Mouse (Mus musculus): ENCODE data around the gene Rpl23. TPM values are rescaled to one million over a fixed set of nuclear protein-coding genes. Genes with fewer than 3 reads are reported as not detected.
A peak's percentile ranks its signal among the peaks of the same experiment; 100 is the strongest.

Rpl23 gene
- total and polyA plus RNA-seq, 3 experiments: 921 to 2,072 TPM; not detected in 1

GRCm38 (mm10) chr11:97781478-97781831 lies 782 bp downstream of the Rpl23 start:
- peaks cover 39% of the 10 kb centered on the region for H3K79me2 ChIP-seq (ENCODE audit: control insufficient read depth, insufficient read depth, low read length, poor library complexity)
- peak overlapping the region; percentile 60 to 99 for H3K4me3 ChIP-seq (ENCODE audit: control insufficient read depth in 1 of 2, insufficient read depth in 1 of 2, low read depth in 2 of 2, low read length in 2 of 2)
- DNase-seq (ENCODE audit: low read depth, low spot score): peak; percentile 58
- H3K27ac ChIP-seq (ENCODE audit: control insufficient read depth, low read depth, low read length): peak overlapping the region; percentile 92
- no peak for TF ChIP-seq POLR2AphosphoS2 (IDR thresholded peaks at IDR 0.05; ENCODE audit: low read length)
- TF ChIP-seq CHD1 (IDR thresholded peaks at IDR 0.05; ENCODE audit: low read depth, low read length): no peak; the same call in 1 of the 2 replicates
- TF ChIP-seq EP300 (IDR thresholded peaks at IDR 0.05; ENCODE audit: low read depth in 1 of 2, low read length in 2 of 2): no peak
- TF ChIP-seq CHD2 (IDR thresholded peaks at IDR 0.05; ENCODE audit: low read length): no peak
- no peak for TF ChIP-seq UBTF (IDR thresholded peaks at IDR 0.05; ENCODE audit: borderline replicate concordance, insufficient read depth, low read depth, low read length)
- no peak for TF ChIP-seq MAZ (IDR thresholded peaks at IDR 0.05; ENCODE audit: low read depth, low read length)
- no peak for TF ChIP-seq POLR2A (IDR thresholded peaks at IDR 0.05; ENCODE audit: control insufficient read depth in 1 of 2, insufficient read depth in 1 of 2, low read depth in 1 of 2, low read length in 2 of 2, poor library complexity in 1 of 2)
- no peak for TF ChIP-seq NELFE (IDR thresholded peaks at IDR 0.05; ENCODE audit: low read depth, low read length)
- no peak for TF ChIP-seq ZMIZ1 (IDR thresholded peaks at IDR 0.05; ENCODE audit: low read depth, low read length)
- no peak for TF ChIP-seq JUND (IDR thresholded peaks at IDR 0.05; ENCODE audit: low read depth, low read length)
- no peak for TF ChIP-seq MAFK (IDR thresholded peaks at IDR 0.05; ENCODE audit: borderline replicate concordance, low read depth, low read length)
- no peak for TF ChIP-seq ETS1 (IDR thresholded peaks at IDR 0.05; ENCODE audit: low read depth, low read length)
- TF ChIP-seq MYB (IDR thresholded peaks at IDR 0.05; ENCODE audit: low read depth, low read length): no peak
- TF ChIP-seq TBP (IDR thresholded peaks at IDR 0.05; ENCODE audit: low read depth, low read length): no peak
- TF ChIP-seq ZKSCAN1 (IDR thresholded peaks at IDR 0.05; ENCODE audit: low read depth, low read length): no peak
- TF ChIP-seq POLR2AphosphoS5 (IDR thresholded peaks at IDR 0.05; ENCODE audit: borderline replicate concordance, low read depth, low read length): no peak
- no peak for TF ChIP-seq MXI1 (IDR thresholded peaks at IDR 0.05; ENCODE audit: low read depth, low read length)
- TF ChIP-seq ELF1 (IDR thresholded peaks at IDR 0.05; ENCODE audit: low read depth, low read length): no peak
- TF ChIP-seq GATA1 (IDR thresholded peaks at IDR 0.05; ENCODE audit: low read depth, low read length): no peak
- H3K9ac ChIP-seq (ENCODE audit: control insufficient read depth, low read depth, low read length, poor library complexity, severe bottlenecking): peak overlapping the region; percentile 99
- H3K36me3 ChIP-seq (ENCODE audit: control insufficient read depth in 1 of 2, insufficient read depth in 2 of 2, low read length in 2 of 2): peaks cover 31 to 32% of the 10 kb centered on the region in 2 experiments
- H3K9me3 ChIP-seq (replicated peaks; ENCODE audit: insufficient read depth, low read length): no peaks in the 10 kb centered on the region
- no peaks in the 10 kb centered on the region for H3K27me3 ChIP-seq (ENCODE audit: control insufficient read depth in 1 of 2, insufficient read depth in 2 of 2, low read length in 2 of 2)
- H3K4me1 ChIP-seq (ENCODE audit: control insufficient read depth in 1 of 2, insufficient read depth in 2 of 2, low read length in 2 of 2): peaks cover 0 to 10% of the 10 kb centered on the region in 2 experiments; a peak in 2 of 4 replicates

- Histone ChIP-seq H3K27me3 (ENCODE audit: control insufficient read depth in 1 of 2, insufficient read depth in 2 of 2, low read length in 2 of 2) (no peaks in the 10 kb centered on the region), H3K9ac (ENCODE audit: control insufficient read depth, low read depth, low read length, poor library complexity, severe bottlenecking) (peak overlapping the region; percentile 99), H3K79me2 (ENCODE audit: control insufficient read depth, insufficient read depth, low read length, poor library complexity) (peaks cover 39% of the 10 kb centered on the region), H3K4me1 (ENCODE audit: control insufficient read depth in 1 of 2, insufficient read depth in 2 of 2, low read length in 2 of 2) (peaks cover 0 to 10% of the 10 kb centered on the region in 2 experiments; a peak in 2 of 4 replicates), H3K9me3 (replicated peaks; ENCODE audit: insufficient read depth, low read length) (no peaks in the 10 kb centered on the region), H3K36me3 (ENCODE audit: control insufficient read depth in 1 of 2, insufficient read depth in 2 of 2, low read length in 2 of 2) (peaks cover 31 to 32% of the 10 kb centered on the region in 2 experiments), H3K4me3 (ENCODE audit: control insufficient read depth in 1 of 2, insufficient read depth in 1 of 2, low read depth in 2 of 2, low read length in 2 of 2) (peak overlapping the region; percentile 60 to 99), H3K27ac (ENCODE audit: control insufficient read depth, low read depth, low read length) (peak overlapping the region; percentile 92)
- DNase-seq (ENCODE audit: low read depth, low spot score): peak; percentile 59
- TF ChIP-seq JUND (IDR thresholded peaks at IDR 0.05; ENCODE audit: low read depth, low read length) (no peak), CHD1 (IDR thresholded peaks at IDR 0.05; ENCODE audit: low read depth, low read length) (peak; percentile 78; the same call in 1 of the 2 replicates), TCF12 (IDR thresholded peaks at IDR 0.05; ENCODE audit: low read depth, low read length) (no peak), MAX (IDR thresholded peaks at IDR 0.05; ENCODE audit: low read length) (no peak), NELFE (IDR thresholded peaks at IDR 0.05; ENCODE audit: low read depth, low read length) (no peak), RAD21 (IDR thresholded peaks at IDR 0.05; ENCODE audit: low read depth, low read length) (no peak), POLR2AphosphoS2 (IDR thresholded peaks at IDR 0.05; ENCODE audit: low read length) (peak; percentile 57; the same call in 1 of the 2 replicates), KAT2A (conservative IDR thresholded peaks at IDR 0.05; ENCODE audit: low read depth, low read length) (no peak), MYB (IDR thresholded peaks at IDR 0.05; ENCODE audit: low read depth, low read length) (no peak), EP300 (IDR thresholded peaks at IDR 0.05; ENCODE audit: low read depth in 1 of 2, low read length in 2 of 2) (no peak), ZNF384 (IDR thresholded peaks at IDR 0.05; ENCODE audit: low read depth, low read length) (no peak), ZC3H11A (IDR thresholded peaks at IDR 0.05; ENCODE audit: low read depth, low read length) (no peak), MAFK (IDR thresholded peaks at IDR 0.05; ENCODE audit: borderline replicate concordance, low read depth, low read length) (no peak), CHD2 (IDR thresholded peaks at IDR 0.05; ENCODE audit: low read length) (no peak), MEF2A (IDR thresholded peaks at IDR 0.05; ENCODE audit: extremely low read depth, insufficient replicate concordance, low read depth, low read length, poor library complexity, severe bottlenecking) (no peak), ZKSCAN1 (IDR thresholded peaks at IDR 0.05; ENCODE audit: low read depth, low read length) (no peak), E2F4 (IDR thresholded peaks at IDR 0.05; ENCODE audit: borderline replicate concordance, low read depth, low read length) (no peak), ELF1 (IDR thresholded peaks at IDR 0.05; ENCODE audit: low read depth, low read length) (no peak), TAL1 (IDR thresholded peaks at IDR 0.05; ENCODE audit: low read length) (no peak), UBTF (IDR thresholded peaks at IDR 0.05; ENCODE audit: borderline replicate concordance, insufficient read depth, low read depth, low read length) (no peak)
These were observed 2.1 kb downstream of the Rpl23 start for GRCm38 (mm10) chr11:97779968-97780701.

Measured in MEL (cell line).